Mouse (Mus musculus) embryo, embryonic 11.5 days (tissue): Measurements from ENCODE around the gene Zfp867.
A peak's percentile ranks its signal among the peaks of the same experiment; 100 is the strongest.

Experiments
- DNase-seq: peaks from one replicate; pipeline ENCODE4 v3.0.0-alpha.2; 2012; ENCODE audit warnings: low read depth, low spot score

Gene Zfp867

DNA sequence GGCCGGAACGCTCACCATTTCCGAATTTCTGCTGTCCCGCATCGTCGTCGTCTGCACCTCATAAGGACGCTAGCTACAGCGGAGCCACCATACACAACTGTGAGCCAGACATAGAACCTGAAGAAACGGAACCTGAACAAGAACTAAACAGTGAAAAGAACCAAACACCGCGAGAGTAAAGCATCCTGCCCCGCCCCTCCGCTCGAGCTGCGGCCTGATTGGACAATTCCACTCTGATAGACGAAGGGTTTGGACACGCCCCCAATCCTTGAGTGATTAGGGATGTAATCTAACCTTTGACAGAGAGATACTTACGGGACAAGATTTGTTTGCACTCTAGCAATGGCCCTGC is at the start of gene Zfp867:
Zfp867 (minus strand) TSS at position 149 of the 352 bp plus-strand sequence.
- peak; percentile 73 for DNase-seq

DNA sequence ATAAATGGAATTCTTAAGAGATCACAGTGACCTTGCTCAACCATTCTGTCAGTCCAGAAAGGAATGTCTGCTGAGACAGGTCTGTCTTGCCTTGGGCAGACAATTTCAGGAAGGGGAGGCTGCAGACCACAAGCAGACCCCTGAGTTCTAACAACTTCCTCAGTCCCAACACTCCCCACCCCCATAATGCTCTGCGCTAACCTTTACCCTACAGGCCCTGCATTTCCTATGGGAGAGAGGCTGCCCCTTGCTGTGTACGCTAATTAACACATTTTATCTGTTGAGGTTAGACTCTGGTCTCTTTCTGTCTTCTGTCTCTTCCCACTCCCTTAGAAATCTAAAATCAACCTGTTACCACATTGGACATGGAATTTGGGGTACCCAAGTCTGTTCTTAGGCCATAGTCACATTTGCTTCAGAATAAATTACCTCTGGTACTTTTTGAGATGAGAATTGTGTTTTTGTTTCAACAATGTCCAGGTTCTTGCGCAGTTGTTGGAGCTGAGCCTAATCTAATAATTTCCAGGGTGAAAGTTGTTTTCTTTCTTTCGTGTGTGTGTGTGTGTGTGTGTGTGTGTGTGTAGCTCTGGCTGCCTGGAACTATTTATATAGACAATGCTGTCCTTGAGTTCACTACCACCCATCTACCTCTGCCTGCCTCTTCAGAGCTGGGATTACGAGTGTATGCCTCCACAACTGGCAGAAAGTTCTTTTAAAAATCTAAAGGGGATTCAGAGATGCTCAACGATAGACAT is 47.6 kb upstream of the Zfp867 start:
- DNase-seq, result no peak

DNA sequence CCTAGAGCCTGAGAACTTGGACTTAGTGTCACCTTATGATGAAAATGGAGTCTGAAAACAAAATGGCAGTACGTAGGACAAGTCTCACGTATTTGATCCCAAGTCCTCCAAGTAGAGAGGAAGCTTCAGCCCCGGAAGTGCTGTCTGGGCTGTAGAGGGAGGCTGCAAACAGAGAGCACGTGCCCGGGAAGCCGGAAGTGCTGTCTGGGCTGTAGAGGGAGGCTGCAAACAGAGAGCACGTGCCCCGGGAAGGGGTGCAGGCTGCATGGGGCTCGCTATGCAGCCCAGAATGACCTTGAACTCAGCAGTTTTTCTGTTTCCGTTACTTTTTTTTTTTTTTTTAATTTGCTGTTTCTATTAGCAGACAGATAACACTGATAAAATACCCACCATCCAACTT is 46.0 kb upstream of the Zfp867 start:
- no peak for DNase-seq

DNA sequence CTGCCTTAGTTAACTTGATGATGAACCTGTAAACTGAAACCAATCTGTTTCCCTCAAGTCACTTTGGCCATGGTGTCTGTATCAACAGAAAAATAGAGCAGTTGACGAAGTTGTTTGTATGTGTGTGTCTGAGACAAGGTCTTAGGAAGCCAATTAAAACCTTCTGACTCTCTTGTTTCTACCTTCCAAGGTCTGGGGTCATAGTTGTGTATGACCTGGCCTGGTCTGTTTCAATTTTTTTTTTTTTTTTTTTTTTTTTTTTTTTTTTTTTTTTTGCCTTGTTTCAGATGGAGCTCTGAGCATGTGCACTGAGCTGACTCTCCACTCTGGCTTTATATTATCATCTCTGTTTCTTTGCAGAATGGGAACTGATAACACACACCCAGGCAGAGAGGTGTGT is 45.2 kb upstream of the Zfp867 start:
- DNase-seq, result no peak

DNA sequence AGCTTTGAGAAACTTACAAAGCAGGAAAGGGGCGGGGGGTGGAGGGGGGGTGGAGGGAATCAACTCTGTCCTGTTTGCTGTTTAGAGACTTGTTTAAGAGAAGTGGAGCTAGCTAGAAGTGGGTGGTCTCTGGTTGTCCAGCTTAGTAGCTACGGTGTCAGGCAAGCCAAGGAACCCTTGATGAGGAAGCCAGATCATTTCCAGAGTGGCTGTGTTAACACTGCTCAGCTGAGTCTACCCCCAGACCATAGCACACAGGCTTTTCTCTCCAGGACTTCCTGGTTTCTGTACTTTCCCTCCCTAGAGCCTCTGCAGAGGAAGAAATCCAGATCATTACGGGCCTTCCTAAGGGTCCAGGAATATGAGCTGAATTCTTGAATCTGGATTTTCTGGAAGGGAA is 42.5 kb upstream of the Zfp867 start:
- DNase-seq, result no peak

DNA sequence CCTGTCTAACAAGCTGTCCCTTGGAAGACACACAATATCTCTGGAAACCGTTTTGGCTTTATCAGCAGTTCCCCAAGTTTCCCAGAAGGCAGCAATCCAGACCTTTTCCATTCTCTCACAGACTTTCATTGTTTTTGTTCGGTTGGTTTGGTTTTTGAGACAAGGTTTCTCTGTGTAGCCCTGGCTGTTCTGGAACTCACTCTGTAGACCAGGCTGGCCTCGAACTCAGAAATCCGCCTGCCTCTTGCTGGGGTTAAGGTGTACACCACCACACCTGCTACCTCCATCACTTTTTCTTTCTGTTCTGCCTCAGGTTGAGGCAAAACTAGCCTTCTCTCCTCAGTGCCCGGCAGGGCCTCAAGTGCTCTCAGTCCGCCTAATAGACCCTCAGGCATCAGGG is 42.1 kb upstream of the Zfp867 start:
- no peak for DNase-seq

DNA sequence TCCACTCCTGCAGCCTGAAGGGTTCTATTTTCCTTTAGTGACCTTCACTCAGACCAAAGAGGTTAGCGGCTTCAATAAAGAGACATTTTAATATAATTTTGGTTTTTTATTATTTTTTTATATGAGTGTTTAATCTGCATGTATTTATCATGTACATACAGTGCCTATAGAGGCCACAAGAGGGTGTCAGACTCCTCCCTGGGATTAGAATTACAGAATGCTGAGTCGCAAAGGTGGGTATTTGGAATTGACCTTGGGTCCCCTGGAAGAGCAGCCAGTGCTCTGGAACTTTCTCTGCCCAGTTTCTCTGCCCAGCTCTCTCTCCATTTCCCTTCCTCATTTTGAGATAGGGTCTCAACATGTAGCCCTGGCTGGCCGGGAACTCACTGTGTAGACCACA is 41.3 kb upstream of the Zfp867 start:
- no peak for DNase-seq

DNA sequence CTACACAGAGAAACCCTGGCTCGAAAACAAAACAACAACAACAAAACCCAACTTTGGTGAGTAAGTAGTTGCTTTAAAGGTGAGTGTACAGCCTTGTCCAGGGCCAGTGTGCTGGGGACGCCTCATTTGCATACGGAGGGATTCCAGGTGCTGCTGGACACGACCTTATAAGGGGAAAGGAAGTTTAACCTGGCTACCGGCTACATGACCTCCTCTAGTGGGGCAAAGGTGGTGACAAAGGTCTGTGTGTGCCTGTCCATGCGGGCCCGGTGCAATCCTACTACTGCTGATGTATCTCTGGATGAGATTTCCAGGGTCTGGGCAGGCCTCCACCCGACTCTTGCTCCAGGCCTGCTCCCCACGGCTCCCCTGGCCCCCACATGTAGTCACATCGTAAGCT is 40.5 kb upstream of the Zfp867 start:
- no peak for DNase-seq

DNA sequence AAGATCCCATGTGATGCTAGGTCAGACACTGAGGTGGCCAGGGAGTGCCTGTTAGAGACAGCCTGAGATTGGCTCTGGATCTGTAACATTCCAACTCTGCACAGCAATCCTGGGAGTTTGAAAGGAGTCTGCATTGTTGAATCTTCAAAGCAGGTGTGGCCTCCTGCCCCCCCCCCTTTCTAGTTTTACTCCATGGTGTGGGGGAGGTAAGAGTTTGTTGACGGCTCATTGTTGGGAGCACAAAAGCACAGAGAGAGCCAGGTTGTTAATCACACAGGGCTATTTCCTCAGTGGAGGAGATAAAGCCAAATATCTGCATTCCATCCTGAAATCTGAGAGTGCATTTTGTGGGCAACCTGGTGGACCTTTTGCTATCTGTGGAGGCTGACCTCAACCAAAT is 39.3 kb upstream of the Zfp867 start:
- no peak for DNase-seq

DNA sequence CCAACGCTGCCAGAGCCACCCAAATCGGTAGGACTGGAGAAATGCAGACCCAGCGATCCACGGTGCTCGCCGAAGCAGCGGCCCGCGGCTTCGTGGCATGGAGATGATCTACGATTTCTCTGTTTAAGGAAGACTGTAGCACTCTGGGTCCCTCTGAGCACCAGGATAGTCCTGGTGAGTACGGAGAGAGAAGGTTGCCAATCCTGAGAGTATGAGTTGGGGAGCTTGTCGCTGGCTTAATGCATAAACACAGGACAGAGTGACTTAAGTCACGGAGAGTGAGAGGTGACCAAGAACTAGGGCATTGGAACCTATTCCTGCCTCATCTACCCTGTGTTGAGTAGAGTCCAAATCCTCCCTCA is 34.4 kb upstream of the Zfp867 start:
- DNase-seq, result no peak

DNA sequence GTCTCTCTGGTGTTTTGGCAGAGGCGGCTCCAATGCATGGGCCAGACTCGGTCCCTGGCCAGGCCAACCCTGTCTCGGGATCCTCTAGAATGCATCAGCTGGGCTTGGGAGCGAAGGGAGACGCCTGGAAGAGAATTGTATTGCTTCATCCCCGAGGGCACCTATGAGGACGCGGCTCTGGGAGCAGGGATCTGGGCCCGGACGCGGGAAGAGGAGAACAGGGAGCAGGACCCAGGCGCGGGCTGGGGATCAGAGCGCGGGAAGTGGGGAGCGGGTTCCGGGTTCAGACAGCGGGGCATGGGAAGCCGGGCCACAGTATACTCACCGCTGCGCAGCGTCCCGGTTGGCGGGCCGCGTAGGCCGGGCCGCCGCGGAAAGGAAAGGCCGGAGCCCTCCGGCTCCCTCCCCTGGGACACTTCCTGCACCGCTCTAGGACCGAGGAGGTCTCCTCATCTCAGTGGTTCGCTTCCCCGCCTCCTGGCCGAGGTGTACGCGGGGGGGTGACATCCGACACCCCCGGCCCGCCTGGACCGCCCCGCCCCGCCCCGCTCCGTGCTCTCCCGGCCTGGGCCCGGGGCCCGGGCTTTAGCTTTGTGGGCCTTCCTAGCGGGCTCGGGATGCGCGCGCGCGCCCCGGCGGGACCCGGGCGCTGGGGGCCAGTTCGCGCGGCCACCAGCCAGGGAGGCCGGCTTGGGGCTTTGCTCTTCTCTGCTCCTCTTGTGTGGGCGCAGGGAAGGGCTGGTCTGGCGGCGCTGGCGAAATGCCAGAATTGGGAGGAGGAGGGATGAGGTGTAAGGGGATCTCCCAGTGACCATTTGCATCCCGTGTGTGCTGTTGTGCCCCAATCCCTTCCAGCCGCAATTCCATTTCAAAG is 33.8 kb upstream of the Zfp867 start:
- DNase-seq, result peak; percentile 79

DNA sequence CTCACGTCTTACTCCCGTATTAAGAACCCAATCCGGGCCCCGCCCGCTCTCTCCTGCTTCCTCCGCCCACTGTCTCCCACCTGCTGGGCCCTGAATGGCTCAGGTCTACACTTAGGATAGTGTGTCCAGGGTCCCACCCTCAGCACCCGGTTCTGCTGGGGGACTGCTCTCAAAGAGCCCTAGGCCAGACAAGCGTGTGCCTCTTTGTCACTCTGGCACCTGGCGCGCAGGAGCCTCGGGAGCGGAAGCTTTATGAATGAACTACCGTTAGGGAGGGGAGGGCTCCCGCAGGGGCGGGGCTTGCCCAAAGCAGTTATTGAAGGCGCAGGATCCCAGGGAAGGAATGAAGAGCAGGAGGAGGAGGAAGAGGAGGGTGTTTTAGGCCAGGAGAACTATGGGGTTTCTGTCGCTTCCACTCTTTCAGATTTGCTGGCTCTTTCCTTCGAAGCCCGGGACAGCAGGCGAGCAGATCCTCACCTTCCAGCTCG is 33.1 kb upstream of the Zfp867 start:
- peak; percentile 59 for DNase-seq

DNA sequence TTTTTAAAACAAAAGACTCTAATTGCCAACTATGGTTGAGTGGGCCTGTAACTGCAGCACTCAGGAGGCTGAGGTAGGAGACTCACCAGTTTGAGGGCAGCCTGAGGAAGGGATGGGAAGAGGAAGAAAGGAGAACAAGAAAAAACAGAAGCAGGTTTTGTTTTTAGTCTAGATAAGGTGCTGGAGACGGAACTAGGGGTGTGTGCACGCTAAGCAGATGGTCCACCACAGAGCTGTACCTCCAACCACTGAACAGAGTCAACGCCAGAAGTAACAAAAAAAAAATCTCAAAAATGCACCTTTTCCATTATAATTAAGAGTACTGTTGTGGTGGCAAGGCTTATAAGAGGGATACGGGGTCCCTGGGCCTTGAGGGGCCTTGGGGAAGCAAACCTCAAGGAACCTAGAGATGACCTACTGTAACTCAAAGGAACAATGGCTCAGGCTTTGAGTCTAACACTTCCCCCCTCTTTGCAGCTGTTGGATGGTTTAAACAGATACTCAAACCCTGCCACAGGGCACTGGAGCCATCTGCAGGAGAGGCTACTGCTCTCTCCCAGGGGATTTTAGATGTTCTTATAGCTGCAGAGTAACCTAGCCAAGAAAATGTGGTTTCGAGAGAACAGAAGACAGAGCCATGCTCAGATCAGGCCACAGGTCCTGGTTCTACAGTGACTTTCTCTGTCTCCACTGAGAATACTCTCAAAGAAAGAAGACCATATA is 29.9 kb upstream of the Zfp867 start:
- DNase-seq, result no peak

DNA sequence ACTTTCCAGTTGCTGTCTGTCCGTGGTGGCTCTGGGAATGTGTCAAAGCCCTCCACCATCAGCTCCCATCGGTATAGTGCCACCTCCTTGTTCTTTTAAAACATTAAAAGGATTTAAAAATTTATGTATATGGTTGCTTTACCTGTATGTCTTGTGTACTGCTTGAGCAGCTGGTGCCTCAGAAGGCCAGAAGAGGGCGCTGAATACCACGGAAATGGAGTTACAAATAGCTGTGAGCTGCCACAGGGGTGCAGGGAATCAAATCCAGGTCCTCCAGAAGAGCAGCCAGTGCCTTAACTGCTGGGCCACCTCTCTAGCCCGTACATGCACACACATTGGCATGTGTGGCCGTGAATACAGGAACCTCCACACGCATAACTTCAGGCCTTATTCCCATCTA is 25.5 kb upstream of the Zfp867 start:
- DNase-seq, result no peak

DNA sequence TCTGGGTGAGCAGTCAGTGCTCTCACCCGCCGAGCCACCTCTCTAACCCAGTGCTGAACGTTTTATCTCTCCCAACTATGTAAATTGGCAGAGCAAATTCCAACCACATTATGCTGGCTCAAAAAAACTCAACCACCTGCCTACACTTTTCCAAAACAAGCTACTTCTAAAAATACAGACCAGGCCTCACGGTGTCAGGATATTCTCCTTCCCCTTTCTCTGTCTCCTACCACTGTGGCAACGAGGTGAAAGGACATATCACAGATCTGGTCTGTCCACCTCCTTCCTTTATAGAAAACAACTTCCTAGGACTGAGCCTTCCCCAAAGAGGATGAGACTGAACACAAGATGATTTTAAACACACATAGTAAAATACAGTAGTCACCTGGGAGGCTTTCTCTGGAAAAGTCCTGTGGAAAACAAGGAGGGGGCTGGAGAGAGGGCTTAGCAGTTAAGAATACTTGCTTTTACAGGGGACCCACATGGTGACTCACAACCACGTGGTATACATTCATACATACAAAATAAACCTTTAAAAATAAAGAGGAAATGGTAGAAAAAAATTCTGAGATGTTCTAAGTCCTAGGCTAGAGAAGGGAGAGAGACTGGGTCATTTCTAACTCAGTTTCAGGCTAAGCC is 24.5 kb upstream of the Zfp867 start:
- DNase-seq, result no peak

DNA sequence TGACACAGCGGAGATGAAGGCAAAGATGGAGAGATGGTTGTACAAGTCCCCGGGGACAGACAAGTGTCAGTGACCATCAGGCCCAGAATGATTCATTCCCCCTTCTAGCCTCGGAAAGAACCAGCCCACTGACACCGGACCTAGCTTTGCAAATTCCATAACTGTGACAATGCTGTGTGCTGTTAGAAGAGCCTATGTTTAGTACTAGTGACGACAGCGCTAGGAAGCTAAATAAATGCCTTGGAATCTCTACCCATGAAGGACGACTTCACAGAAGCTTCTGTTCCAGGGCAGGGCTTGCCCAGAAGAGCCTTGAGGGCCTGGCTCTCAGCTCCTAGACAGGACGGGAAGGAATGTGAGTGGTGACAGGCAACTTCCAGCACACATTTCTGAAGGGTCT is 13.9 kb upstream of the Zfp867 start:
- DNase-seq, result no peak

DNA sequence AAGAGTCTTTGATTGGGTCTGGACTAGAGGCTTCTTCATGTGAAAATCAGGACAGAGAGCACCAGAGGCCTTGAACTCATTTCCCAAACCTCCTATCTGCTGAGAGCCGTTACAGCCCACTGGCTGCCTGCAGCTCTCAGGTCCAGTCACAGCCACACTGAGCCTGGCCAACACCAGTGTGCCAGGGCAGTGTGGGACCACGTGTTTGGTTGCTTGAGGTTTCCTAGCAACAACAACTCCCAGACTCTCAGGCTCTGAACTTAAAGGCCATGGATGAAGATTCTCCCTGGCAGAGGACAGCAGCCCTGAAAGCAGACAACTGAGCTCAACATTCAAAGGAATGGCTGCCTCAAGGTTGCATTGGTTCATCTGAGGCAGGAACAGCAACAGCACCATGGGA is 13.4 kb upstream of the Zfp867 start:
- DNase-seq, result no peak

DNA sequence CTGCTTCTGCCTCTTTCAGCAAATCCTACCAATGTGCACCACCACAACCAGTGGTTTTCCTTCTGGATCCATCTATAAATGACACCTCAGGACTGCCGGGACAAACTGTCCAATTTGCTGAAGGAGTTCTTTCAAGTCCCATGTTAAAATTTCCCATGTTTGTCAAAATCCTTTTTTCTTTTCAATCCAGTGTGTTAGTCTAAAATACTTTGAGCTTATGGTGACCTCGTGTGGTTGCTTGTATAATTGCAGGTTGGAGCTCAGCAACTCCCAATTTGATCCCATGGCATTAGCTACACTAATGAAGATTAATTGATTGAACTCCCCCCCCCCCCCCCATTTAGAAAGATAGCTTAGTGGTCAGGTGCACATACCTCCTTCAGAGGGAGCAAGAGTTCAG is 10.9 kb upstream of the Zfp867 start:
- peak; percentile 68 for DNase-seq

DNA sequence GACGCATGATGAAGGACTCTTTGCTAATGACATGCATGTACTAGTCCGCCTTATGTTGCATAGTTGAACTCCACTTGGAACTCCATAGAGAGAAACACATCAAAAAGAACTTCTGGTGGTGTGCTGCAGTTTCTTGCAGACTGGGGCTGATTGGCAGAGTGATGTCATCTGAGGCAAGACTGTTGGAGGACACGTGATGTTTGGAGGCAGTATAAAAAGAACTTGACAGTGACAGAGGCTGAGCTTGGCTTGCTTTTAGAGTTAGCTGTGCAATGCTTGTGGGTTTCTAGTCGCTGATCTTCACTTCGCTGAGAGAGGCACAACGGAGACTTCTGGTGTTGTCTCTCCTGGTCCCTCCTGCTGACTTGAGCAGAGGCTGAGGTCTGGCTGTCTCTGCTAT is 5.0 kb upstream of the Zfp867 start:
- no peak for DNase-seq

DNA sequence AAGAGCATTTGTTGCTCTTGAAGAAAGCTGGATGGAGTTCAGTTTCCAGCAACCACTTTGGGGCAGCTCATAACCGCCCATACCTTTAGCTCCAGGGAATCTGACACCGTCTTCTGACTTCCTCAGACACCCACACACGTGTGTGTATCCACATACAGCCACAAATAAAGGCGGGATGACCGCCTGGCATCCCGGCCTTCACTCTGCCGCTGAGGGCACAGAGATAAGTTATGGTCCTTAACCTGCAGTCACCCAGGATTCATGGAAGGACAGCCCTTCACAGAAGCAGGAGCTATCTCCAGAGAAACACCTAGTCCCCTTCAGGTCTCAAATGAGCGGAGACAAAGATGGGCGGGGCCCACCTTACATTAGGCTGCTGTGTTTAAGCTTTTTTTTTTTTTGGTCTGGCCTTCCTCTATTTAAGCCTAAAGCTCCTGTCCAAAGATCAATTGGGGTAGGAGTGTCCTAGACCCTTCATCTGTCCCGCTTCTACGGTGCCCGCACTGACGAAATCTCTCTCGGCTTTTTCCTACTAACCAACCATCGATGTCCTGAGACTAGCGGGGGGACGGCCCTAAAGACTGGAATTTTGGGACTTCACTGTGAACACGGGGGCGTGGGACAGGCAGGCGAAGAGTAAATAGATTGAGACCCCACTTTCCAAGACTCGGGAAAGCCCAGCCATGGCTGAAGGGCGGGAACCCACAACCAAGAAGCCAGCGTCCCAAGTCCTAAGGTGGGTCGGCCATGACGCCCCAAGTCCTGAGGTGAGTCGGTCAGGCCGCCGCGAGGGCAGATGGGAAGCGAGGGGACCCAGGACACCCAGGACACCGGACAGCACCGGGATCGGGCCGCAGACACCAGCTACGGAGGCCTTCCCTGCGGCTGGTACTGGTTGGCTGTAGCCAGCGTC is 605 bp downstream of the Zfp867 start:
- DNase-seq, result no peak

DNA sequence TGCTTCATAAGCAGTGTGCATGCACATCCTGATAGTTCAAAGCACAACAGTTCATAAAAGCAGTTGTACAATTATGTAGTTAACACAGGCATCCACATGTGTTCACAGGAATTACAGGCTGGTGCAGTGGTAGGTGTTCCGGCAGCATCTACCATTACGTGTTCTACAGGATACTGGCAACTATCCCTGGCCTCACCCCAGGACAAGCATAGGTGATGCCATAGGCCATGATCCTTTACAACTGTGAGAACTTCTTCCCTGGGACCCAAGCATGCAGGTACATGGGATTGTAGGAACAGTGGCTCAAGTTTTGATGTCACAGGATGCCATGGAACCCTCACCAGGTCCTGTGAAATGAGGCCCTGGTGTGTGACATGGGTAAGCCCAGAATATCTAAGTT is 11.8 kb downstream of the Zfp867 start:
- DNase-seq, result no peak
